Mouse (Mus musculus): ENCODE data around the gene Ablim1. TPM values are rescaled to one million over a fixed set of nuclear protein-coding genes. Genes with fewer than 3 reads are reported as not detected.

Gene Ablim1
- polyA plus RNA-seq, 1 experiment from 2014 or later, result 57.3 TPM

GRCm38 (mm10) chr19:56993763-56994162, 321.0 kb downstream of the Ablim1 start:
- Histone ChIP-seq H3K36me3 (ENCODE audit: control insufficient read depth, insufficient read depth, low read length) (no peaks in the 10 kb centered on the region), H3K27me3 (replicated peaks; ENCODE audit: control insufficient read depth, insufficient read depth, low read length) (no peaks in the 10 kb centered on the region), H3K9me3 (ENCODE audit: control insufficient read depth, low read length) (no peaks in the 10 kb centered on the region), H3K4me2 (ENCODE audit: low read length) (no peak overlapping the region), H3K4me3 (ENCODE audit: low read length) (no peak overlapping the region), H3K9ac (ENCODE audit: low read depth, low read length) (no peak overlapping the region), H3K4me1 (ENCODE audit: control insufficient read depth, insufficient read depth, low read depth, low read length) (peaks cover 21% of the 10 kb centered on the region), H3K27ac (ENCODE audit: low read depth, low read length) (no peak overlapping the region)
- 77% methylated on average over 4 of the region's 4 CpGs for WGBS
- no peak for ATAC-seq

GRCm38 (mm10) chr19:56992978-56993545, 321.7 kb downstream of the Ablim1 start:
- no peaks in the 10 kb centered on the region for H3K27me3 ChIP-seq (replicated peaks; ENCODE audit: control insufficient read depth, insufficient read depth, low read length)
- ATAC-seq, result no peak
- no peaks in the 10 kb centered on the region for H3K36me3 ChIP-seq (ENCODE audit: control insufficient read depth, insufficient read depth, low read length)
- 82% methylated on average over 8 of the region's 8 CpGs for WGBS
- no peak overlapping the region for H3K4me3 ChIP-seq (ENCODE audit: low read length)
- H3K4me2 ChIP-seq (ENCODE audit: low read length), result no peak overlapping the region
- no peak overlapping the region for H3K27ac ChIP-seq (ENCODE audit: low read depth, low read length)
- peaks cover 21% of the 10 kb centered on the region for H3K4me1 ChIP-seq (ENCODE audit: control insufficient read depth, insufficient read depth, low read depth, low read length)
- H3K9me3 ChIP-seq (ENCODE audit: control insufficient read depth, low read length), result no peaks in the 10 kb centered on the region
- H3K9ac ChIP-seq (ENCODE audit: low read depth, low read length), result no peak overlapping the region

GRCm38 (mm10) chr19:56990367-56991111, 324.2 kb downstream of the Ablim1 start:
- H3K27ac ChIP-seq (ENCODE audit: low read depth, low read length), result 0 out of 2 replicates have a peak overlapping the region, but pooled peaks have one; percentile 44
- peak overlapping the region; percentile 17 for H3K4me2 ChIP-seq (ENCODE audit: low read length)
- ATAC-seq, result peak; percentile 88

GRCm38 (mm10) chr19:56989171-56989570, 325.5 kb downstream of the Ablim1 start:
- H3K4me1 ChIP-seq (ENCODE audit: control insufficient read depth, insufficient read depth, low read depth, low read length), result peaks cover 11% of the 10 kb centered on the region
- H3K27ac ChIP-seq (ENCODE audit: low read depth, low read length), result 0 out of 2 replicates have a peak overlapping the region, but pooled peaks have one; percentile 27
- H3K27me3 ChIP-seq (replicated peaks; ENCODE audit: control insufficient read depth, insufficient read depth, low read length), result no peaks in the 10 kb centered on the region
- no peak overlapping the region for H3K4me3 ChIP-seq (ENCODE audit: low read length)
- no peaks in the 10 kb centered on the region for H3K36me3 ChIP-seq (ENCODE audit: control insufficient read depth, insufficient read depth, low read length)
- no peak overlapping the region for H3K9ac ChIP-seq (ENCODE audit: low read depth, low read length)
- H3K4me2 ChIP-seq (ENCODE audit: low read length), result no peak overlapping the region
- 79% methylated on average over 8 of the region's 8 CpGs for whole genome bisulfite sequencing
- no peak for ATAC-seq
- no peaks in the 10 kb centered on the region for H3K9me3 ChIP-seq (ENCODE audit: control insufficient read depth, low read length)

More at GRCm38 (mm10) chr19:56990367-56991111, 324.2 kb downstream of the Ablim1 start:
- Histone ChIP-seq H3K9me3 (ENCODE audit: control insufficient read depth, low read length) (no peaks in the 10 kb centered on the region), H3K9ac (ENCODE audit: low read depth, low read length) (peak overlapping the region; percentile 47; the same call in 1 of the 2 replicates), H3K4me1 (ENCODE audit: control insufficient read depth, insufficient read depth, low read depth, low read length) (peaks cover 11% of the 10 kb centered on the region), H3K4me3 (ENCODE audit: low read length) (no peak overlapping the region), H3K27me3 (replicated peaks; ENCODE audit: control insufficient read depth, insufficient read depth, low read length) (no peaks in the 10 kb centered on the region), H3K36me3 (ENCODE audit: control insufficient read depth, insufficient read depth, low read length) (no peaks in the 10 kb centered on the region)
- WGBS, result 23% methylated on average over 14 of the region's 14 CpGs

- no peaks in the 10 kb centered on the region for H3K36me3 ChIP-seq (ENCODE audit: control insufficient read depth, insufficient read depth, low read length)
- no peak overlapping the region for H3K4me2 ChIP-seq (ENCODE audit: low read length)
- WGBS, result 66% methylated on average over 4 of the region's 4 CpGs
- no peak overlapping the region for H3K9ac ChIP-seq (ENCODE audit: low read depth, low read length)
- H3K4me1 ChIP-seq (ENCODE audit: control insufficient read depth, insufficient read depth, low read depth, low read length), result no peaks in the 10 kb centered on the region; the same call in 1 of the 2 replicates
- no peaks in the 10 kb centered on the region for H3K27me3 ChIP-seq (replicated peaks; ENCODE audit: control insufficient read depth, insufficient read depth, low read length)
- no peak overlapping the region for H3K27ac ChIP-seq (ENCODE audit: low read depth, low read length)
- ATAC-seq, result no peak
- H3K9me3 ChIP-seq (ENCODE audit: control insufficient read depth, low read length), result no peaks in the 10 kb centered on the region
- H3K4me3 ChIP-seq (ENCODE audit: low read length), result no peak overlapping the region
Observed at GRCm38 (mm10) chr19:56984229-56984628, 330.5 kb downstream of the Ablim1 start.

GRCm38 (mm10) chr19:56983757-56984156, 331.0 kb downstream of the Ablim1 start:
- H3K4me2 ChIP-seq (ENCODE audit: low read length), result no peak overlapping the region
- WGBS, result 50% methylated on average over 10 of the region's 10 CpGs
- no peaks in the 10 kb centered on the region for H3K27me3 ChIP-seq (replicated peaks; ENCODE audit: control insufficient read depth, insufficient read depth, low read length)
- H3K9me3 ChIP-seq (ENCODE audit: control insufficient read depth, low read length), result no peaks in the 10 kb centered on the region
- no peak for ATAC-seq
- H3K9ac ChIP-seq (ENCODE audit: low read depth, low read length), result no peak overlapping the region
- no peak overlapping the region for H3K27ac ChIP-seq (ENCODE audit: low read depth, low read length)
- H3K4me1 ChIP-seq (ENCODE audit: control insufficient read depth, insufficient read depth, low read depth, low read length), result no peaks in the 10 kb centered on the region; the same call in 1 of the 2 replicates
- H3K36me3 ChIP-seq (ENCODE audit: control insufficient read depth, insufficient read depth, low read length), result no peaks in the 10 kb centered on the region
- H3K4me3 ChIP-seq (ENCODE audit: low read length), result no peak overlapping the region

Other genes starting within 250 kb of the Ablim1 start
- gene Fam160b1, start 45.8 kb upstream of the Ablim1 start, polyA plus RNA-seq (2015; fragmentation: Nextera tagmentation; extraction: Ambion mirVana), result 11.2 and 12.8 TPM in 2 replicates
- 13.7 and 14.5 TPM in 2 replicates for gene Trub1, start 138.0 kb upstream of the Ablim1 start, polyA plus RNA-seq (2015; fragmentation: Nextera tagmentation; extraction: Ambion mirVana)